27 mouse cellular contexts compared by ENCODE assay signal in the genomic region with DNA sequence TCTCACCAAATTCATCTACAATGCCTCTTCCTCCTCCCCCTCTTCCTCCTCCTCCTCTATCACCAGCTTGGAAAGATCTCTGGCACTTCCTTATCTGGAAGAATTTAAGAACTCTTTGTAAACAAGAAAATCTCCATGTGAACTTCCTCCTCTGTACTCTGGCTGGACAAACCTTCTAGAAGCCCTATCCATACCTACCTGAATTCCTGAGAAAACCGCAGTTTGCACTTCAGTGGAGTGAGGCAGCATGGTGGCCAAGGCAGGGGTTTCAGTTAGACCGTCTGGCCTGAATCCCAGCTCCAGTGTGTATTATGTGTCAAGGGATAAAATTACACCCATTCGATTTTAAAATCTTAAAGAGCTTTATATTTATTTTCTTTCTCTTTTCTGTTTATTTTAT. TPM values are rescaled to one million over a fixed set of nuclear protein-coding genes. Genes with fewer than 3 reads are reported as not detected.
DNase-seq lines count a peak whose midpoint lies in the region; ATAC-seq and TF ChIP-seq lines count a peak whose summit lies in the region.
"Had no signal": no experiment of that assay in that cellular context is flagged by ENCODE, and none has a peak within 500 bp of the region (broad histone marks: within the 10 kb centered on the region; RNA-seq: fewer than 3 reads in every experiment).

No protein-coding gene starts in this region.

- no peaks in the 10 kb centered on the region for H3K9me3 ChIP-seq in lung, embryonic 15.5 days
- H3K9me3 ChIP-seq: embryonic facial prominence, embryonic 12.5 days; forebrain, embryonic 13.5 days; heart, embryonic 12.5 days; hindbrain, embryonic 12.5 days had no signal

- peaks cover 6% of the 10 kb centered on the region; the same call in 1 of the 2 replicates for H3K27me3 ChIP-seq in lung, embryonic 15.5 days

- ATAC-seq in lung, embryonic 15.5 days (ENCODE audit: borderline replicate concordance, extremely low read depth, low FRiP score, low TSS enrichment), result peak; percentile 43; the same call in 1 of the 2 replicates
- ATAC-seq: forebrain, embryonic 13.5 days; hindbrain, embryonic 16.5 days had no signal

- no peak overlapping the region for H3K9ac ChIP-seq in lung, embryonic 15.5 days
- H3K9ac ChIP-seq: embryonic facial prominence, embryonic 12.5 days; forebrain, embryonic 13.5 days; heart, embryonic 12.5 days; hindbrain, embryonic 12.5 days had no signal

- TF ChIP-seq CTCF in lung, adult 2 months (IDR thresholded peaks at IDR 0.05; ENCODE audit: insufficient read depth, low read length), result no peak

- peak overlapping the region; percentile 78 for H3K27ac ChIP-seq in lung, embryonic 15.5 days
- H3K27ac ChIP-seq: embryonic facial prominence, embryonic 12.5 days; forebrain, embryonic 13.5 days; gastrocnemius, adult 2 months; hindbrain, embryonic 12.5 days had no signal

- H3K4me1 ChIP-seq in lung, adult 2 months (ENCODE audit: control insufficient read depth, insufficient read depth, low read length), result peaks cover 22% of the 10 kb centered on the region
- H3K4me1 ChIP-seq in lung, embryonic 15.5 days, result peaks cover 47% of the 10 kb centered on the region
- H3K4me1 ChIP-seq: embryonic facial prominence, embryonic 12.5 days; forebrain, embryonic 13.5 days; hindbrain, embryonic 12.5 days had no signal

- TF ChIP-seq POLR2A in lung, adult 2 months (IDR thresholded peaks at IDR 0.05; ENCODE audit: borderline replicate concordance, extremely low read depth, low read depth, low read length), result no peak

- WGBS in lung, adult 2 months, result 31% methylated on average over 3 of the region's 3 CpGs
- 14% methylated on average over 3 of the region's 3 CpGs for WGBS in lung, embryonic 15.5 days

- H3K36me3 ChIP-seq in lung, embryonic 15.5 days, result no peaks in the 10 kb centered on the region
- H3K36me3 ChIP-seq: embryonic facial prominence, embryonic 12.5 days; heart, embryonic 12.5 days; hindbrain, embryonic 12.5 days had no signal

- no peak overlapping the region for H3K4me2 ChIP-seq in lung, embryonic 15.5 days
- H3K4me2 ChIP-seq: embryonic facial prominence, embryonic 12.5 days; forebrain, embryonic 13.5 days; heart, embryonic 12.5 days; hindbrain, embryonic 12.5 days had no signal

- no peak overlapping the region for H3K4me3 ChIP-seq in lung, adult 2 months (replicated peaks; ENCODE audit: extremely low read depth, low read depth, low read length)
- no peak overlapping the region for H3K4me3 ChIP-seq in lung, embryonic 15.5 days
- H3K4me3 ChIP-seq: embryonic facial prominence, embryonic 12.5 days; forebrain, embryonic 13.5 days; gastrocnemius, adult 2 months; heart, embryonic 12.5 days; hindbrain, embryonic 12.5 days had no signal

- peak; percentile 76 to 82 for DNase-seq in lung, adult 18-20 months
- no peak for DNase-seq in lung, adult 2 months
- peak; percentile 51 for DNase-seq in lung, postnatal 14 days
- DNase-seq in B cell, adult 2 months, result no peak
- no peak for DNase-seq in heart, postnatal 4 days
- DNase-seq in neural tube, embryonic 10.5 days (ENCODE audit: extremely low spot score, low spot score), result no peak
- DNase-seq: adrenal gland, postnatal 10 days; cerebellum, adult 11 months; cerebellum, adult 8-10 months; cerebellum, postnatal 14 days; embryo, embryonic 11 days; gastrocnemius, adult 2 months; gastrocnemius, postnatal 25 days; heart, postnatal 36 days had no signal

RNA-seq across cellular contexts. Expression of a gene that starts 22.9 kb away (rescaled TPM):
- polyA plus RNA-seq in lung, adult 2 months (2012; rRNA removed), result not detected in 2 replicates
- polyA plus RNA-seq in lung, embryonic 15.5 days (2015; fragmentation: Nextera tagmentation; extraction: Ambion mirVana), result not detected in 2 replicates
- total RNA-seq in heart, postnatal 4 days (2021), result not detected
- total RNA-seq: adrenal gland, postnatal 10 days; adrenal gland, postnatal 4 days; CH12.LX; common myeloid progenitor, adult 5-6 weeks; gastrocnemius, adult 2 months; gastrocnemius, postnatal 25 days; granulocyte monocyte progenitor cell, adult 5-6 weeks; heart, adult 8-10 months; heart, postnatal 36 days had no signal
- polyA plus RNA-seq: brain, embryonic 14.5 days; embryonic facial prominence, embryonic 12.5 days; forebrain, embryonic 13.5 days; heart, embryonic 12.5 days; heart, embryonic 16.5 days; hindbrain, embryonic 12.5 days; hindbrain, embryonic 16.5 days had no signal

RNA-seq across cellular contexts. Expression of a gene that starts 32.9 kb away (rescaled TPM):
- 122 and 136 TPM in 2 replicates for polyA plus RNA-seq in lung, adult 2 months (2012; rRNA removed)
- 81.1 and 88.7 TPM in 2 replicates for polyA plus RNA-seq in lung, embryonic 15.5 days (2015; fragmentation: Nextera tagmentation; extraction: Ambion mirVana)
- total RNA-seq in heart, postnatal 4 days (2021), result 10 to 100 TPM; 16.9 to 20.1 TPM

RNA-seq across cellular contexts. Expression of a gene that starts 33.4 kb away (rescaled TPM):
- polyA plus RNA-seq in lung, adult 2 months (2012; rRNA removed), result 136 and 145 TPM in 2 replicates
- polyA plus RNA-seq in lung, embryonic 15.5 days (2015; fragmentation: Nextera tagmentation; extraction: Ambion mirVana), result 3.3 and 4.1 TPM in 2 replicates
- total RNA-seq in heart, postnatal 4 days (2021), result 10 to 100 TPM; 21.9 to 24.9 TPM

RNA-seq across cellular contexts. Expression of a gene that starts 47.2 kb away (rescaled TPM):
- 27.2 and 27.4 TPM in 2 replicates for polyA plus RNA-seq in lung, adult 2 months (2012; rRNA removed)
- 2.3 and 2.7 TPM in 2 replicates for polyA plus RNA-seq in lung, embryonic 15.5 days (2015; fragmentation: Nextera tagmentation; extraction: Ambion mirVana)
- 1 to 10 TPM; 1.6 to 2.0 TPM for total RNA-seq in heart, postnatal 4 days (2021)

RNA-seq across cellular contexts. Expression of a gene that starts 55.6 kb away (rescaled TPM):
- 114 and 128 TPM in 2 replicates for polyA plus RNA-seq in lung, adult 2 months (2012; rRNA removed)
- 46.9 and 49.5 TPM in 2 replicates for polyA plus RNA-seq in lung, embryonic 15.5 days (2015; fragmentation: Nextera tagmentation; extraction: Ambion mirVana)
- total RNA-seq in heart, postnatal 4 days (2021), result 10 to 100 TPM; 72.0 to 74.8 TPM
- total RNA-seq: CH12.LX had no signal

Comparison
In these comparisons a context has a peak if more than half of its experiments do, and no peak if none do; other contexts are left out.
1. DNase-seq: peak in lung, adult 18-20 months (2 of 2) and lung, postnatal 14 days (single experiment); none in lung, adult 2 months (single experiment), B cell, adult 2 months (0 of 2), heart, postnatal 4 days (single experiment) and neural tube, embryonic 10.5 days (single experiment).
2. RNA of a gene that starts 33.4 kb away (polyA plus RNA-seq): 136 to 145 TPM in lung, adult 2 months; 3.3 to 4.1 TPM in lung, embryonic 15.5 days; every median in the first group is over 10 times any median in the second.